Mouse (Mus musculus) lung, postnatal 0 days (tissue): ENCODE results near the gene Hmox2.
"Not testable (repeated sequence)": the region's sequence is repeated elsewhere in the genome, so short reads cannot be mapped to it uniquely, and the experiment has no call there.

Experiments
- CTCF ChIP-seq: IDR thresholded peaks from 2 replicates; pipeline ENCODE4 v1.5.1; 2016; ENCODE audit warnings: antibody characterized with exemption, mild to moderate bottlenecking
- EP300 ChIP-seq: IDR thresholded peaks from 2 replicates; pipeline ENCODE4 v1.6.1; 2016; ENCODE audit warnings: antibody characterized with exemption, mild to moderate bottlenecking, control low read depth

GRCm38 (mm10) chr16:4756660-4757335, 30.6 kb downstream of the Hmox2 start:
- TF ChIP-seq CTCF, result peak; percentile 43
- TF ChIP-seq EP300, result not testable (repeated sequence)
